Mouse (Mus musculus): ENCODE results near the gene Dusp7. TPM values are rescaled to one million over a fixed set of nuclear protein-coding genes. Genes with fewer than 3 reads are reported as not detected.

The Dusp7 gene
- polyA plus RNA-seq (2011; ENCODE audit: insufficient read length, low read depth, missing spikeins): 63.0 and 67.2 TPM in 2 replicates

DNA sequence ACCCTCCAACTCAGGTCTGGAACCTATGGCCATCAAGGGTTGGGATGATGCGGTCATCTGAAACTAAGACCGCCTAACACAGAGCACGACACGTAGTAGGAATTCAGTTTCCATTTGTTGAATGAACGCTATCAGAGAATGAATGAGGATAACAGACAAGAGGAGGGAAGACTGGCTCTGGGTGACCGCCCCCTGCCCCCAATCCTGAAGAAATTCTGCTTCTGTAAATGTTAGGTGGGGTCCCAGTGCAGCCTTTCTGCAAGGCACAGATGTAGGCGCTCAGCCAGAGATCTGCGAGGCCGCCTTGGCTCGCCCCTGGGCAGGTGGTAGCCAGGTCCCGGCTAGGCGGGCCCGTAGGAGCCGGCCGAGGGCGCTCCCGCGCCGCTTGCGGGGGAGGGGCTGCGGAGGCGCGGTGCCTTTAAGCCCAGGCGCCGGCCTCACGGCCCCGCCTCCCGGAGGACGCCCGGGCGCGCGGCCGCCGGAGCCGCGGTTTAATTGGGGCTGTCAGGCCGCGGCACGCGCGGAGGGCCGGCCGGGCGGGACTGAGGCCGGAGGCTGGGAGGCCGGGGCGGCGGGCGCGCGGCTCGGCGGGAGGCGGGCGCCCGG is at the start of gene Dusp7:
Gene Dusp7 (plus strand): TSS at position 521 of the 606 bp plus-strand sequence.
- peak within 1 kb of the TSS; percentile 85 for H3K27ac ChIP-seq (ENCODE audit: insufficient read depth, low read length)
- TF ChIP-seq CTCF (IDR thresholded peaks at IDR 0.05; ENCODE audit: borderline replicate concordance, insufficient read depth, low read length) (no peak), POLR2A (IDR thresholded peaks at IDR 0.05; ENCODE audit: low read depth, low read length) (peak; percentile 45; the same call in 1 of the 2 replicates)
- peaks cover 13% of the 10 kb centered on the region; the same call in 1 of the 2 replicates for H3K4me1 ChIP-seq (ENCODE audit: control insufficient read depth, insufficient read depth, low read length)
- H3K4me3 ChIP-seq (ENCODE audit: insufficient read depth, low read length): peak within 1 kb of the TSS; percentile 97

DNA sequence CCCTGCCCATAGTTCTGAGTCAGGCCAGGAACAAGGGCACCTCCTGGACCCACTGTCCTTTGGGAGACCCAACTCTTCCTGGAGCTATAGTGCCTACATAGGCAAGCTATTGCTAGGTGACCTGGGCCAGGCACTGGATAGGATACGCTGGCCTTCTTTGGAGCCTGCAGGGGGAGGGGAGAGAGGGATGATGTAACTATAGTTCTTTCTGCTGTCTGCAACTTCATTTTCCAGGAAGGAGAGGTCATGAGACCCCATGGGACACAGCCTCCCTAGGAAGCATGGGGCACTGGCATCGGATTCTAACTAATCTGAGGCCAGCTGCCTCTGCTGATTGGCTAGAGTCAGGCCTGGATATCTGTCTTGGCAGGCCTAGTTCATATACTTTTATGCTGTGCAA is 49.3 kb upstream of the Dusp7 start:
- Histone ChIP-seq H3K4me1 (ENCODE audit: control insufficient read depth, insufficient read depth, low read length) (no peaks in the 10 kb centered on the region), H3K27ac (ENCODE audit: insufficient read depth, low read length) (no peak overlapping the region), H3K4me3 (ENCODE audit: insufficient read depth, low read length) (no peak overlapping the region)
- TF ChIP-seq POLR2A (IDR thresholded peaks at IDR 0.05; ENCODE audit: low read depth, low read length): no peak

DNA sequence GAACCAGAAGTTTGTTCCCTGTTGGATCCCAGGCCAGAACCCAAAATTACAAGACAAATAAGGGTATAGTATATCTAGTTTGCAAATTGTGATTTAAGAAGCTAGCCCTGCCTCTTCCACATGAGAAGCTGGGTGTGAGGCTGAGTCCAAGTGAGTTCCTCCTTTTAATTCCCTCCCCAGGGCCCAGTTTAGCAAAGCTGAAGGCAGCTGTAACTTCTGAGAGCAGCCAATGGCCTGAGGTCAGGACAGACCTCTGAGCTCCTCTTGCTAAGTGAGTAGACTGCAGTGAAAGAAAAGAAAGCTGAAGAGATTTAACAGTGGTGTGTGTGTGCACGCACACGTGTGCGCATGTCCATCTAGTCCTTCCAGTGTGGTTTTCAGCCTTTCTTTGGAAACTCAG is 45.9 kb upstream of the Dusp7 start:
- Histone ChIP-seq H3K27ac (ENCODE audit: insufficient read depth, low read length) (no peak overlapping the region), H3K4me1 (ENCODE audit: control insufficient read depth, insufficient read depth, low read length) (no peaks in the 10 kb centered on the region), H3K4me3 (ENCODE audit: insufficient read depth, low read length) (no peak overlapping the region)
- TF ChIP-seq CTCF (IDR thresholded peaks at IDR 0.05; ENCODE audit: borderline replicate concordance, insufficient read depth, low read length): no peak
- TF ChIP-seq POLR2A (IDR thresholded peaks at IDR 0.05; ENCODE audit: low read depth, low read length): no peak

DNA sequence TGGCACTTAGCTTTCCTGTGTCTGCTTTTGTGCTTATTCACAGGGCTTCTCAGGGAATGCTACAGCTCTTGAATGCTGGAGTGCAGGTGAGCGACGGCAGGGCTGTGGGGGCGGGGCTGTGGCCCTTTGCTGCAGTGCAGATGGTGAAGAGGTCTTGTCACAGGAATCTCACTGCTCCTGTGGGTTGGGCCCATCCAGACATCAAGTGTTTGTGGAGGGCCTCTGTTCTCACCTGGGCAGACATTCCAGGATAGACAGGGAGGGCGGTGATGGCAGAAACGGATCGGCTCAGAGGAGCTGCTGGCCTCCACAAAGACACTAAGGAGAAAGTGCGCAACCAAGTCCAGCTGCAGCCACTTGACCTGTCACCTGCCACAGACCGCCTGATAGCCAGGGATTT is 42.2 kb upstream of the Dusp7 start:
- Histone ChIP-seq H3K4me3 (ENCODE audit: insufficient read depth, low read length) (no peak overlapping the region), H3K27ac (ENCODE audit: insufficient read depth, low read length) (no peak overlapping the region), H3K4me1 (ENCODE audit: control insufficient read depth, insufficient read depth, low read length) (no peaks in the 10 kb centered on the region)
- TF ChIP-seq POLR2A (IDR thresholded peaks at IDR 0.05; ENCODE audit: low read depth, low read length): no peak

DNA sequence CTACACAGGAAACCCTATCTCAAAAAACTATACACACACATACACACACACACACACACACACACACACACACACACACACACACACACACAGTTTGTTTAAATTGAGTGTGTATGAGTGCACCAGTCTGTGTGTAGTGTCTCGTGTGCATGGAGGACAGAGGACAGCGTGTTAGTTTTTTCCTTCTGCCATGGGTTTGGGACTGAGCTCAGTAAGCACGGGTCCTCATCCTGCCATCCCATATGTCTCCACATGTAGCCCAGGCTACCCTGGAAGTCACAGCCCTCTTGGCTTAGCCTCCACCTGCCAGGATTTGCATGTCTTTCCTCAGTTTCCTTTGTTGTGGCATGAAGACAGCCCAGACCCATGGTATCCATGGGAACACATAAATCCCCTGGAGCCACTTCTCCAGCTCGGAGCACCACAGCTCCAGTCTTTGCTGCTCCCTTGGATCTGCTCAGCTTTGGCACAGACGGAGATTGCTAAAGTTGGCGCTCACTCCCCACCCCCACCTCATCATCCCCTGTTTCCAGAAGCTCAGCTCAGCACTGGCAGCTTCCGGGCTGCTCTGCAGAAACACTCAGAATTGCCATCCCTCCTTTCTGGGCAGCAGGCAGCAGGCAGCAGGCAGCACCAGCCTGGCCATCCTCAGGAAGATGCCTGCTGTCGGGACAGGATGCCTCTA is 41.2 kb upstream of the Dusp7 start:
- TF ChIP-seq CTCF (IDR thresholded peaks at IDR 0.05; ENCODE audit: borderline replicate concordance, insufficient read depth, low read length) (no peak), POLR2A (IDR thresholded peaks at IDR 0.05; ENCODE audit: low read depth, low read length) (no peak)
- no peak overlapping the region for H3K27ac ChIP-seq (ENCODE audit: insufficient read depth, low read length)
- H3K4me3 ChIP-seq (ENCODE audit: insufficient read depth, low read length): no peak overlapping the region
- H3K4me1 ChIP-seq (ENCODE audit: control insufficient read depth, insufficient read depth, low read length): no peaks in the 10 kb centered on the region

DNA sequence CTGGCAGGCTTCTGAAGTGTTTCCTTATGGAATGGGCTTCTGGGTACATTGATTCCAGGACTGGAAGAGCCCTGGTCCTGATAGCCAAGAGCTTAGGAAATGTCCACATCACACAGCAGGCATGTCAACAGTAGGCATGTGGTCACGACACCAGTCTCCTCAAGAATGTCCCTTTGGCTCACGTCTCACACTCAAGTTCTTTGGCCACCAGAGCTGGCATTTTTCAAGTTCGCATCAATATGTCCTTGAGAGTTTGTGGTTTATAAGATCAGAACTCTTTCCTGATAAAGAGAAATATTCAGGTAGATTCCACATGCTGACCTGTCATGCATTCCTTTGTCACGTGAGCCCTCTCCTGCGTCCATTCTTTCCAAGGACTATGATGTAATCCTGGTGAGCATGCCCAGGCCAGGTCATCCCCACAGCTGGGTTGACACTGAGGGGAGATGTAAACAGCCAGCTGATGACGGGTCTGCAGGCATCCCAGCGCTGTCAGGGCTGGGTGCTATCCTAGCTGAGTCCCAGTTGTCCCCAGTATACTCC is 40.3 kb upstream of the Dusp7 start:
- no peaks in the 10 kb centered on the region for H3K4me1 ChIP-seq (ENCODE audit: control insufficient read depth, insufficient read depth, low read length)
- no peak overlapping the region for H3K4me3 ChIP-seq (ENCODE audit: insufficient read depth, low read length)
- H3K27ac ChIP-seq (ENCODE audit: insufficient read depth, low read length): no peak overlapping the region
- TF ChIP-seq CTCF (IDR thresholded peaks at IDR 0.05; ENCODE audit: borderline replicate concordance, insufficient read depth, low read length): no peak
- no peak for TF ChIP-seq POLR2A (IDR thresholded peaks at IDR 0.05; ENCODE audit: low read depth, low read length)

DNA sequence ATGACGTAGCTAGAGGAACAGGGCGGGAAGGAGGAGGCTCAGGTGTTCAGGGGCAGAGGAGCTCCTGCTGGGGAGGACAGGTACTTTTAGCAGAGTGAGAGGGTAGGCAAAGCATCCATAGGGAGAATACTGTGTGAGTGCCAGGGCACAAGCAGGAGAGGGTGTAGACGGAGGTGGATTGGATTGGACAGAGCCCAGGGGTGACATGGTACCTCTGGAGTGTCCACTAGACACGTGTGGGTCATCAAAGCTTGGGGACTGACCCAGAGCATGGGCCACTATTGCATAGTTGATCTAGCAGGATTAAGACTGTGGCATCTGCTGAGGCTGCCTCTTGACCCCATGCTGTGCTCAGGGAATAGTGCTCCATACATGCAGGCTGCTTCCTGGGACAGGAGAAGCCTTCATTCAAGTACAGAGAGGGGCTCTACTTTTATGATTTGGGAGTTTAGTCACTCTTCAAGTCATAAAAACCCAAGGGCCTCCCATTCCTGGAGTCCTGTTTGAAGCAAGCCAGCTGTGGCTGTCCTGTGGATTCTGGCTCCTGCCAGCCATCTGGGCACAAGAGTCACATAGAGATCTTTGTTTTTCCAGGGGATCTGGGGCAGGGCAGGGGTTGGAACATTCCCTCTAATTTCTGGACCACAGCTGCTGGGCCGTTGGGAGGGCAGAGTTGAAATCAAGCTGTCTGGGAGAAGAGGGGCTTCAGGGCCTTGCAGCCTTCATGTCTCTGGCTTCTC is 39.5 kb upstream of the Dusp7 start:
- TF ChIP-seq POLR2A (IDR thresholded peaks at IDR 0.05; ENCODE audit: low read depth, low read length) (no peak), CTCF (IDR thresholded peaks at IDR 0.05; ENCODE audit: borderline replicate concordance, insufficient read depth, low read length) (no peak)
- Histone ChIP-seq H3K27ac (ENCODE audit: insufficient read depth, low read length) (no peak overlapping the region), H3K4me1 (ENCODE audit: control insufficient read depth, insufficient read depth, low read length) (no peaks in the 10 kb centered on the region), H3K4me3 (ENCODE audit: insufficient read depth, low read length) (no peak overlapping the region)

DNA sequence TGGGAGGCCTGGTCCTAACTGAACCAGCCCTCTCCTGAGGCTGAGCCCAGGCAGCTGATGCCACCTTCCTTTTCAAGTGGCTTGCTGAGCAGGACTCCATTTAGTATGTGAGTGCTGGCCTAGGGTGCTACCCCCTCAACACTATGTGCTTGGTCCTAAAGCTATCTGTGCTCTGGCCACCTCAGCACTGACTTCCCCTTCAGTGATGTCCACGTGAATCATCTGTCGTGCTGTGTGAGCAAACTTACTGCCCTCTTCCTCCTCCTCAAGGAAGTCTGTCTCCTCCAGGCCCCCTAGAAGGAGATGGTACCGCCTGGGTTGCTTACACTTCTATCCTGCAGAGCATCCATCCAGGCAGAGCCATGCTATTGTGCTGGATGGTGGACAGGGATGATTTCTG is 35.7 kb upstream of the Dusp7 start:
- TF ChIP-seq CTCF (IDR thresholded peaks at IDR 0.05; ENCODE audit: borderline replicate concordance, insufficient read depth, low read length): no peak
- TF ChIP-seq POLR2A (IDR thresholded peaks at IDR 0.05; ENCODE audit: low read depth, low read length): no peak
- Histone ChIP-seq H3K27ac (ENCODE audit: insufficient read depth, low read length) (no peak overlapping the region), H3K4me3 (ENCODE audit: insufficient read depth, low read length) (no peak overlapping the region), H3K4me1 (ENCODE audit: control insufficient read depth, insufficient read depth, low read length) (no peaks in the 10 kb centered on the region)

DNA sequence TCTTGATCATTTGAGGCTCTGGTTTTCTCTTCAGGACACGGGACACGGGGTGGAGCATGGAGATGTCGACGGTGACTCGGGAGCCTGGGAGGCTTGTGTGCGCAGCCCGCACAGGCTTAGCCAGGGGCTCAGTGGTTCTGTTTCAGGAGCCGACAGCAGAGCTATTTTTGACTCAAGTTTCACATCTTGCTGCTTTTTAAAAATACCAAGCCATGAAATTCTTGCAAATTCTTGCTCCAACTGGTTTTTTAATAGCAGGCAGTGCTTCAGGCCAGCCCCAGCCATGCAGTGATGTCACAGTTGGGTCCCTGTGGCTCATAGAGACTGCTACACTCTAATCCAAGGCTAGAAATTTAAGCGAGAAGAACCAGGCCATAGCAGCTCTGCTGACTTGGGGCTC is 30.8 kb upstream of the Dusp7 start:
- TF ChIP-seq CTCF (IDR thresholded peaks at IDR 0.05; ENCODE audit: borderline replicate concordance, insufficient read depth, low read length) (no peak), POLR2A (IDR thresholded peaks at IDR 0.05; ENCODE audit: low read depth, low read length) (no peak)
- Histone ChIP-seq H3K4me3 (ENCODE audit: insufficient read depth, low read length) (no peak overlapping the region), H3K27ac (ENCODE audit: insufficient read depth, low read length) (peak overlapping the region; percentile 55), H3K4me1 (ENCODE audit: control insufficient read depth, insufficient read depth, low read length) (peaks cover 11% of the 10 kb centered on the region)
